ENCODE assay signal across 8 mouse cellular contexts in the genomic region with DNA sequence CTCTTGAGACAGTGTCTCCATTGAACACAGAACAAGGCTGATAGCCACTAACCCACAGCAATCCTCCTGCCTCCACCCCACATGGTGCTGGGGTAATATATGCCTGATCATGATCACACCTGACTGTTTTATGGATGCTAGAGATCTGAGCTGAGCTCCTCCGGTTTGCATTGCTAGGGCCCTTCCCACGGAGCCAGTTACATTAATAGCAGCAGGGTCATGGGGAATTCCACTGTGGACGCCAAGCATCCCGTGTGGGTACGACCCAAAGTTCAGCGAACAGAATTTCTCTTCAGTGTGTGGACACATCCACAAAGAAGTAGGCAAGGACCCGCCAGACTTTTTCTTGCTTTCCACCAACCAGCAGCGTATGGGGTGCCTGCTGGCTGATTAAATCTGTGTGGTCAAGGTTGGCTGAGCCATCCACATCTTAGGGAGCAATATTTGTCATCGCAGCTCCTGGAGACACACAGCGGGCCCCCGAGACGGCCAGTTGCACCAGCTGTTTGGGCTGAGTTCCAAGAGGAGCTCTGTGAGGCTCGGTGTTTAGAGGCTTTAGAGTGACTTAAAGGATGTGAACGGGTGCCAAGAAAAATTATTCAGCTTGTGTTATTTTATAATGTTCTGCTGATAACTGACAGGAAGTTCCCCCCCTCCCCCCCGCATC. TPM values are rescaled to one million over a fixed set of nuclear protein-coding genes. Genes with fewer than 3 reads are reported as not detected.
A peak's percentile ranks its signal among the peaks of the same experiment; 100 is the strongest.
DNase-seq lines count a peak whose midpoint lies in the region; ATAC-seq and TF ChIP-seq lines count a peak whose summit lies in the region.

No protein-coding gene starts in this region.

- TF ChIP-seq CTCF in intestine, postnatal 0 days (IDR thresholded peaks at IDR 0.05; ENCODE audit: low read depth) = no peak
- no peak for TF ChIP-seq CTCF in Patski (IDR thresholded peaks at IDR 0.05)

- no peak overlapping the region; the same call in 1 of the 2 replicates for H3K27ac ChIP-seq in intestine, embryonic 14.5 days (ENCODE audit: low read depth)
- no peak overlapping the region for H3K27ac ChIP-seq in intestine, postnatal 0 days (ENCODE audit: low read depth, low read length)
- H3K27ac ChIP-seq in limb, embryonic 12.5 days = peak overlapping the region; percentile 50; the same call in 1 of the 2 replicates

- H3K4me3 ChIP-seq in intestine, embryonic 14.5 days (ENCODE audit: low read depth, low read length) = no peak overlapping the region
- H3K4me3 ChIP-seq in intestine, postnatal 0 days (ENCODE audit: low read depth, low read length) = no peak overlapping the region
- no peak overlapping the region for H3K4me3 ChIP-seq in limb, embryonic 12.5 days (replicated peaks)

- H3K9me3 ChIP-seq in intestine, embryonic 14.5 days (ENCODE audit: control insufficient read depth, low read length) = no peaks in the 10 kb centered on the region
- no peaks in the 10 kb centered on the region for H3K9me3 ChIP-seq in intestine, postnatal 0 days (ENCODE audit: control insufficient read depth)
- H3K9me3 ChIP-seq in limb, embryonic 12.5 days = no peaks in the 10 kb centered on the region

- POLR2A ChIA-PET in Patski (lab: Charles Lee) = interaction anchor here (0.8 kb wide), 1 partner anchor 29 kb away, joined by 3 read pairs; no protein-coding TSS in a partner anchor

- peaks cover 41% of the 10 kb centered on the region for H3K4me1 ChIP-seq in intestine, embryonic 14.5 days (replicated peaks; ENCODE audit: control insufficient read depth, insufficient read depth, low read length)
- peaks cover 16% of the 10 kb centered on the region for H3K4me1 ChIP-seq in intestine, postnatal 0 days (replicated peaks; ENCODE audit: control insufficient read depth, insufficient read depth, low read length)
- H3K4me1 ChIP-seq in limb, embryonic 12.5 days (replicated peaks) = peaks cover 55% of the 10 kb centered on the region

- peak overlapping the region; percentile 31 for H3K4me2 ChIP-seq in intestine, embryonic 14.5 days (ENCODE audit: low read length)
- no peak overlapping the region for H3K4me2 ChIP-seq in intestine, postnatal 0 days (replicated peaks; ENCODE audit: low read depth)
- peak overlapping the region; percentile 4; the same call in 1 of the 2 replicates for H3K4me2 ChIP-seq in limb, embryonic 12.5 days

- peak; percentile 66 for DNase-seq in intestine, embryonic 14.5 days (ENCODE audit: low spot score)
- peak; percentile 49 for DNase-seq in Patski (ENCODE audit: low read depth, low spot score)
- DNase-seq in heart, adult 8-10 months (ENCODE audit: low spot score) = peak; percentile 41
- no peak for DNase-seq in embryo, embryonic 10 days (ENCODE audit: low spot score)
- DNase-seq in B cell, adult 2 months = no peak
- no peak for DNase-seq in layer of hippocampus, postnatal 25 days (ENCODE audit: extremely low spot score in 1 of 2, low spot score in 1 of 2)

- WGBS in intestine, embryonic 14.5 days = 42% methylated on average over 15 of the region's 15 CpGs
- WGBS in intestine, postnatal 0 days = 41% methylated on average over 15 of the region's 15 CpGs
- 56% methylated on average over 15 of the region's 15 CpGs for WGBS in limb, embryonic 12.5 days

- H3K27me3 ChIP-seq in intestine, embryonic 14.5 days (replicated peaks; ENCODE audit: control insufficient read depth, insufficient read depth, low read length) = no peaks in the 10 kb centered on the region
- H3K27me3 ChIP-seq in intestine, postnatal 0 days (replicated peaks; ENCODE audit: control insufficient read depth, insufficient read depth, low read length) = no peaks in the 10 kb centered on the region
- peaks cover 2% of the 10 kb centered on the region for H3K27me3 ChIP-seq in Patski
- H3K27me3 ChIP-seq in limb, embryonic 12.5 days = no peaks in the 10 kb centered on the region

- no peaks in the 10 kb centered on the region for H3K36me3 ChIP-seq in intestine, embryonic 14.5 days (ENCODE audit: control insufficient read depth, insufficient read depth, low read length)
- H3K36me3 ChIP-seq in intestine, postnatal 0 days (ENCODE audit: control insufficient read depth, insufficient read depth) = 0 out of 2 replicates have a peak, but pooled peaks cover 6% of the 10 kb centered on the region
- peaks cover 5% of the 10 kb centered on the region; the same call in 1 of the 2 replicates for H3K36me3 ChIP-seq in limb, embryonic 12.5 days

- ATAC-seq in intestine, embryonic 14.5 days (replicated peaks; ENCODE audit: low FRiP score, low TSS enrichment, low read depth) = no peak
- no peak for ATAC-seq in intestine, postnatal 0 days
- peak; percentile 84 for ATAC-seq in Patski
- no peak for ATAC-seq in limb, embryonic 12.5 days (ENCODE audit: insufficient number of reproducible peaks, insufficient read depth, low FRiP score, low TSS enrichment, low read depth)

- CTCF ChIA-PET in Patski (lab: Charles Lee) = interaction anchor here (1.3 kb wide), 2 partner anchors 11 to 34 kb away, joined by 3 to 7 read pairs; no protein-coding TSS in a partner anchor

- no peak overlapping the region for H3K9ac ChIP-seq in intestine, embryonic 14.5 days (ENCODE audit: low read length)
- H3K9ac ChIP-seq in intestine, postnatal 0 days (ENCODE audit: low read depth, low read length) = no peak overlapping the region
- H3K9ac ChIP-seq in limb, embryonic 12.5 days (replicated peaks) = no peak overlapping the region

- in situ Hi-C loops in Patski (cut with MboI; ENCODE audit: low pct_unique_long_range_greater_than_20kb) = no loop called here

RNA-seq across cellular contexts. Expression of a gene that starts 51.3 kb away (rescaled TPM):
- polyA plus RNA-seq in intestine, embryonic 14.5 days (2014; fragmentation: Nextera tagmentation; extraction: Ambion mirVana) = 25.5 and 26.4 TPM in 2 replicates
- 3.4 and 3.8 TPM in 2 replicates for polyA plus RNA-seq in intestine, postnatal 0 days (2015; fragmentation: Nextera tagmentation; extraction: Ambion mirVana)
- polyA plus RNA-seq in Patski (2021) = 14.3 TPM
- 1 to 10 TPM; 2.9 to 7.0 (median 5.4) TPM for total RNA-seq in heart, adult 8-10 months (2022)
- polyA plus RNA-seq in limb, embryonic 12.5 days (2016; fragmentation: Nextera tagmentation; extraction: Ambion mirVana) = 49.2 TPM in 2 replicates
- total RNA-seq in layer of hippocampus, postnatal 25 days (2021) = 10 to 100 TPM; 30.2 to 34.7 TPM

Comparison
In these comparisons a context has a peak if more than half of its experiments do, and no peak if none do; other contexts are left out.
1. DNase-seq: peak in intestine, embryonic 14.5 days (single experiment), Patski (single experiment) and heart, adult 8-10 months (single experiment); none in embryo, embryonic 10 days (single experiment), B cell, adult 2 months (0 of 2) and layer of hippocampus, postnatal 25 days (0 of 2).